Mouse (Mus musculus) left cerebral cortex, postnatal 4 days (tissue): ENCODE results near the gene Armc10. TPM values are rescaled to one million over a fixed set of nuclear protein-coding genes. Genes with fewer than 3 reads are reported as not detected.
"Not testable (repeated sequence)": the region's sequence is repeated elsewhere in the genome, so short reads cannot be mapped to it uniquely, and the experiment has no call there.

Source experiments
- DNase-seq: peaks from one replicate; pipeline ENCODE4 v3.0.0-alpha.2; 2022
- intact Hi-C: fragments of 180-260 bp; cut with DNase I; formaldehyde crosslinking; loops from one replicate; pipeline ENCODE4 v1.15.1; 2025
- total RNA-seq, 2 experiments: library from RNA; stranded (reverse); gene quantifications; 2 replicates each; pipeline ENCODE4 v1.2.3; 2021

Gene Armc10
- 10 to 100 TPM; 48.4 to 58.1 TPM for total RNA-seq

DNA sequence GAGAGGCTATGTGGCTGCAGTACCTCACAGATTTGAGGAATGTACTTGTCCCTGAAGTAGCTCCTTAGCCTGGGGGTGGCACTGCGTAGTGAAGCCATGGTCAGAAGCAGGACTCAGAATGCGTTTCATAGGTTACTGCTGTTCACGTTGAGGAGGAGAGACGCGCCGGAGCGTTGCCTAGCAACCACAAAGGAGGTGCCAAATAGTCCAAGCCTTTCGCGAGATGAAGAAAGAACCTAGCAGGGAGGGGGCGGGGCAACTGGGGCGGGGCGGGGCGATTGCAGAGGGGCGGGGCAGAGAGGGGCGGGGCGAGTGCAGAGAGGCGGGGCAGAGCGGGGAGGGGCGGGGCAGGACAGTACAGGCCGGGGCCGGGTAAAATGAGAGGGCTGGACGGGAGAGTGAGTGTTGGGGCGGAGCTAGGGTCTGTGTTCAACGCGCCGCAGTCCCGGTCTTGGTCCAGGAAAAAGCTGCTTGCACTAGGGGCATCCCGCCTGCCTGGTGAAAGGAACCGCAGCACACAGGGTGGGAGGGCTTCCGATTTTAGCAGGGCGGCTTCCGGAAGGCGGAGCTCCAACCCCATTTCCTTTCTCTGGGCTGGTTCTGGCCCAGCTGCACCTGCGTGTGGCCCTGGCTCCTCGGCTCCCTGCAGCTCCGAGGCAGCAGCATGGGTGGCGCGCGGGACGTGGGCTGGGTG lies at the start of gene Armc10, which contains the start of gene Fbxl13:
Armc10 (plus strand) TSS at position 375 of the 694 bp plus-strand sequence.
Fbxl13 (minus strand) TSS at position 196 of the 694 bp plus-strand sequence.
- intact Hi-C loops, result no loop called here
- DNase-seq, result peak; percentile 91

DNA sequence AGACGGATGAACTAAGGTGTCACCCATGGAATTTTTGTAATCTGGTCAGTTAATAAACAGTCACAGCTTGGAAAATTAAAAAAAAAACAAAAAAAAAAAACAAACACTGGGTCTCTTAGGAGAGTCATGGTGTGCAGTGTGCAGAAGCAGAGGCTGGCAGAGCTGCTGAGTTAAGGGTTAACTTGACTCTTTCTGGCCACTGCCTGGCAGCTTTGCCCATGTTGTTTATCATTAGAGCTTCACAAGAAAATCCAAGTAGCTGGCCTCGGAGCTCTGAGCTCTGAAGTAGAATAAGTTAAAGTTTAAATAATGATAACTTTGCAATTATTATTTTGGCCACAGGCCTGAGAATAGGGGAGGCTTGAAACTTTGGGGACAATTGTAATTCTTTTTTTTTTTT lies 46.1 kb upstream of the Armc10 start:
- DNase-seq, intact Hi-C loops: not testable (repeated sequence)

- no peak for DNase-seq
- intact Hi-C loops, result no loop called here
Observed at GRCm38 (mm10) chr5:21599961-21600360, 45.7 kb upstream of the Armc10 start.

GRCm38 (mm10) chr5:21605936-21606335 lies 39.7 kb upstream of the Armc10 start:
- no peak for DNase-seq
- intact Hi-C loops, result no loop called here

GRCm38 (mm10) chr5:21608311-21609304 lies 37.0 kb upstream of the Armc10 start:
- peak; percentile 9 for DNase-seq
- intact Hi-C loops, result no loop called here

GRCm38 (mm10) chr5:21610996-21611395 lies 34.6 kb upstream of the Armc10 start:
- DNase-seq, result no peak
- intact Hi-C loops, result no loop called here

- intact Hi-C loops, DNase-seq: not testable (repeated sequence)
Observed at GRCm38 (mm10) chr5:21614299-21614698, 31.3 kb upstream of the Armc10 start.

- intact Hi-C loops, result no loop called here
- DNase-seq, result no peak
Observed at GRCm38 (mm10) chr5:21616450-21617009, 29.1 kb upstream of the Armc10 start.

DNA sequence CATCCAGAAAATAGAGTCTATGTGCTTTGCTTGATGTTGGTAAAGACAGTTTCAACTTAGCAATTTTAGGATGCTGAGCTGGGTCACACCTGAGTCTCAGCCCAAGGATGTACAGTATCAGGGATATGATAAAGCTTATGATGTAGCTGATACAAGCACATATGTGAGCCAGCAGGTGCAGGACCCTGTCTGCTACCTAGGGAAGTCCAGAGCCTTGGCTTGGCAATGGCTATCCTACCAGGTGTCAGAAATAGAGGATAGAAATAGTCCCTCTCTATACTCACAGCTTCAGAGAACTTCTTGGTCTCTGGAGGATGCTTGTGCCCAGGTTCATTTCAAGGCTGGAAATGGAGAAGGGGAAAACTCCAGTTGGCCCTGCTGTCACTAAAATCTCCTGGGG lies 19.7 kb upstream of the Armc10 start:
- intact Hi-C loops, result no loop called here
- DNase-seq, result no peak

GRCm38 (mm10) chr5:21640961-21641360 lies 4.7 kb upstream of the Armc10 start:
- peak; percentile 46 for DNase-seq
- intact Hi-C loops, result loop anchor here (2.0 to 5.0 kb wide), 3 partner anchors 206 to 379 kb away; no protein-coding TSS in a partner anchor

DNA sequence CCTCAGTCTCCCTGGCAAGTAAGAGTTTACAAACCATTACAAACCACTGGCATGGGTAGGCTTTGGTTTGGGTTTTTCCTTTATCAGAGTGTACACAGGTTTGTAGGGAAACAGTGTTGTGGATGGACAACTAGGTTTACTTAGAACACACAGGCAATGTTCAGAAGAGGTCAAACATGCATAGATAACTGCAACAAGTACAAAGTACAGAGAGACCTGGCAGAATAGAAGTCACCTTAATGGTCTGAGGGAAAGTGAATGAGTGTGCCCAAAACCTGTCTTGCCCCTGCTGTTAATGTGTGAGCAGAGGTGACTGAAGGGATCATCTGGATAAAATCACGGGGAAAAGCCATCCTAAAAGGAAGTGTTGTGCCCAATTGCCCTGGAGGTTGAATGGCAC lies 2.0 kb upstream of the Armc10 start:
- DNase-seq, result no peak
- intact Hi-C loops, result loop anchor here (5.0 kb wide), 2 partner anchors 366 to 381 kb away; no protein-coding TSS in a partner anchor

- no peak for DNase-seq
- intact Hi-C loops, result loop anchor here (5.0 kb wide), 2 partner anchors 368 to 383 kb away; no protein-coding TSS in a partner anchor
Observed at GRCm38 (mm10) chr5:21644891-21645438, 648 bp upstream of the Armc10 start.

- intact Hi-C loops, result no loop called here
Observed at GRCm38 (mm10) chr5:21646133-21646491, 499 bp downstream of the Armc10 start.

DNA sequence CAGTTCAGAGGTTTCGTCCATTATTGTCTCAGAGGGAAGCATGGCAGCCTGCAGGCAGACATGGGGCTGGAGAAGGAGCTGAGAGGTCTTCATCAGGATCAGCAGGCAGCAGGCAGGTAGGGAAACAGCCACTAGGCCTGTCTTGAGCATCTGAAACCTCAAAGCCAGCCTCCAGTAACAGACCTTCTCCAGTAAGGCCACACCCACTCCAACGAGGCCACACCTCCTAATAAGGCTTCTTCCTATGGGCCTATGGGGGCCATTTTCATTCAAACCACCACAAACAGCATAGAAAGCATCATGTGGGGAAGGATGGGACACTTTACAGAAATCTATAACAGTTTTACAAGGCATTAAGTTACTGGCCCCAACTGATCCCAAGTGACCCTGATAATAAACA lies 5.1 kb downstream of the Armc10 start:
- DNase-seq, result no peak
- intact Hi-C loops, result no loop called here

More at GRCm38 (mm10) chr5:21646133-21646491, 499 bp downstream of the Armc10 start:
- no peak for DNase-seq

DNA sequence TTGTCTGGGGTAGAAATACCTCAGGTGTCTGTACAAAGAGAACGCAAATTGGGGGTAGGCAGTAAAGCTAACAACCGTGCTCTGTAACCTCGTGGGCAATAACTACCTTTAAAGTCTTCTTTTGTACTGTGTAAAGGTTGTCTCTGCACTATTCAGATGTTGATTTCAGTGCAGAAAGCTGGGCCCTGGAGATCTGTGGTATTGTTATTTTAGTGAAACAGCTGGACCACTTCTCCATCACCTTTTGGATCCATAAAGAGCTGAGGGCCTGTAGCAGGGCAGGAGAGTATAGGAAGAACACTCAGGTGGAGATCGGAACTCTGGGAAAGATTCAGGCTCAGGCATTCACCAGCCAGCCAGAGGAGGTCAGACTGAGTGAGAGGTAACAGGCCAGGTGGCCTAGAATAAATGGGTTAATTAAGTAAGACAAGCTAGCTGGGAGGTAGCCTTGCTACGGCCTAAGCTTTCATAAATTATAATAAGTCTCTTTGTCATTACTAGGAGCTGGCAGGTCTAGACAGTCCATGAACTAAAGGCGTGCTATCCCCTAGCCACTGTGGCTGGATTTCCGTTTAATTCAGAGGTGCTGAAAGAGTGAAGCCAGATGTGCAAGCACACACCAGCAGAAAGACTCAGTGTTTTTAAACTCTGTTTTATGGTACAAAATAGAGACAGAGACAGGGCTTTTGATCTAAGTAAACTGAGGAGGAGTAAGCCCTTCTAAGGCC lies 6.4 kb downstream of the Armc10 start:
- DNase-seq, result no peak
- intact Hi-C loops, result no loop called here

GRCm38 (mm10) chr5:21656912-21657311 lies 11.3 kb downstream of the Armc10 start:
- intact Hi-C loops, result loop anchor here (5.0 kb wide), 1 partner anchor 80 kb away; the partner anchor contains the start of gene Pmpcb
- no peak for DNase-seq

GRCm38 (mm10) chr5:21658038-21658437 lies 12.4 kb downstream of the Armc10 start:
- intact Hi-C loops, result loop anchor here (5.0 kb wide), 1 partner anchor 79 kb away; the partner anchor contains the start of gene Pmpcb
- DNase-seq, result no peak

DNA sequence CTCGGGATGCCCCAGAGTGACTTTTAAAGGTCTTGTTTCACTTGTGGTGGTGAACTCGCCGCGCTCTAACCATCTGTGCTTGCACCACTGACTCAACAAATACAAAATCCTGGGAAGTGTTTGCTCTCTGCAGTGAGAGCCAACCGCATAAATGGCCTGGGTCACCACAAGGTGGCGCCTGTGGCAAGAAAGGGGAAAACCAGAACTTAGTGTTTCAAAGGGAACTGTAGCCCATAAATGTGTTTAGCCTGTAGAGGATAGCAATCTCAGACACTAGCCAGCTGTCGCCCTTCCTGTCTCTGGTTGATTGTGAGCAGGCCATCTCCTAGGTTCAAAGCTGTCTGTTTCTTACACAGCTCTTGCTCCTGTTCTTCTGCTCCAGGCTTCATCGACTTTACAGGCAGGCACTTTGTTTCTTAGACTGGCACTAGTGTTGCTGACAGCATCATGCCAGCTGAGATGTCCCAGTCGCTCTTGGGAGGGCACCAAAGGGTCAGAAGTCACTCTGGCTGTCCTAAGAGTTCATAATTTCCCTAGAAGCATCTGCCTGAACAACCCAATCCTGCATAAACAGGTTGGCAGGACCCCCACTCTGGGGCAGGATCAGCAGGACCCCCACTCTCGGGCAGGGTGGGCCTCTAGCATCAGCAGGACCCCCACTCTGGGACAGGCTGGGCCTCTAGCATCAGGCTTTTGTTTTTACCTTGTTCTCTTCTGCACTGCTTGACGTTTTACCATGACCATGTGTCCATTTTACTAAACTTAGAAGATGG lies 13.2 kb downstream of the Armc10 start:
- intact Hi-C loops, result loop anchor here (5.0 kb wide), 1 partner anchor 78 kb away; the partner anchor contains the start of gene Pmpcb
- peak; percentile 83 for DNase-seq

GRCm38 (mm10) chr5:21660850-21661249 lies 15.2 kb downstream of the Armc10 start:
- no peak for DNase-seq
- intact Hi-C loops, result no loop called here
